Mouse (Mus musculus) intestine, embryonic 14.5 days (tissue): Measurements from ENCODE around the gene Foxj1. TPM values are rescaled to one million over a fixed set of nuclear protein-coding genes. Genes with fewer than 3 reads are reported as not detected.
A peak's percentile ranks its signal among the peaks of the same experiment; 100 is the strongest.

ENCODE experiments used
- ATAC-seq: fragments of 200-750 bp; cut with Nextera tagmentation; replicated peaks from 2 replicates; pipeline ENCODE4 v1.8.0; 2017; ENCODE audit warnings: low read depth, moderate number of reproducible peaks, moderate TSS enrichment, moderate library complexity; ENCODE audit not compliant: low FRiP score, low TSS enrichment
- DNase-seq: peaks from one replicate; pipeline ENCODE4 v3.0.0-alpha.2; 2018; ENCODE audit warnings: low spot score
- H3K27ac ChIP-seq: fragments of 300-500 bp; sonication (generic); 2 replicates; pipeline ENCODE4 v1.5.1; 2014; ENCODE audit warnings: low read depth, mild to moderate bottlenecking, control low read depth
- H3K27me3 ChIP-seq: fragments of 300-500 bp; sonication (generic); replicated peaks from 2 replicates; pipeline ENCODE4 v1.6.1; 2014; ENCODE audit warnings: low read length, control low read depth; ENCODE audit not compliant: control insufficient read depth, insufficient read depth
- H3K36me3 ChIP-seq: fragments of 300-500 bp; sonication (generic); 2 replicates; pipeline ENCODE4 v1.6.1; 2014; ENCODE audit warnings: low read length, control low read depth; ENCODE audit not compliant: control insufficient read depth, insufficient read depth
- H3K4me1 ChIP-seq: fragments of 300-500 bp; sonication (generic); replicated peaks from 2 replicates; pipeline ENCODE4 v1.6.1; 2014; ENCODE audit warnings: low read length, control low read depth, mixed read lengths; ENCODE audit not compliant: control insufficient read depth, insufficient read depth
- H3K4me2 ChIP-seq: fragments of 300-500 bp; sonication (generic); 2 replicates; pipeline ENCODE4 v1.6.1; 2014; ENCODE audit warnings: low read length
- H3K4me3 ChIP-seq: fragments of 300-500 bp; sonication (generic); 2 replicates; pipeline ENCODE4 v1.5.1; 2014; ENCODE audit warnings: low read depth, low read length, control low read depth, mixed read lengths
- H3K9ac ChIP-seq: fragments of 300-500 bp; sonication (generic); 2 replicates; pipeline ENCODE4 v1.6.1; 2014; ENCODE audit warnings: mild to moderate bottlenecking, low read length
- H3K9me3 ChIP-seq: fragments of 300-500 bp; sonication (generic); 2 replicates; pipeline ENCODE4 v1.6.1; 2016; ENCODE audit warnings: low read length, control low read depth; ENCODE audit not compliant: control insufficient read depth
- WGBS: fragments of 180-500 bp; shearing (Covaris S2); extraction: QIAGEN DNeasy Blood & Tissue Kit; methylation state at CpG from one replicate; pipeline ENCODE4 v1.1.7; 2014; 5-methylcytosine and 5-hydroxymethylcytosine counted together
- polyA plus RNA-seq: library from polyadenylated mRNA; unstranded; fragments of >200 nt; fragmentation: Nextera tagmentation; extraction: Ambion mirVana; gene quantifications from 2 replicates; pipeline ENCODE4 v1.2.1, GENCODE M21; 2014

Foxj1 gene
- polyA plus RNA-seq, 1 experiment from 2014 or later, result 0.97 TPM

DNA sequence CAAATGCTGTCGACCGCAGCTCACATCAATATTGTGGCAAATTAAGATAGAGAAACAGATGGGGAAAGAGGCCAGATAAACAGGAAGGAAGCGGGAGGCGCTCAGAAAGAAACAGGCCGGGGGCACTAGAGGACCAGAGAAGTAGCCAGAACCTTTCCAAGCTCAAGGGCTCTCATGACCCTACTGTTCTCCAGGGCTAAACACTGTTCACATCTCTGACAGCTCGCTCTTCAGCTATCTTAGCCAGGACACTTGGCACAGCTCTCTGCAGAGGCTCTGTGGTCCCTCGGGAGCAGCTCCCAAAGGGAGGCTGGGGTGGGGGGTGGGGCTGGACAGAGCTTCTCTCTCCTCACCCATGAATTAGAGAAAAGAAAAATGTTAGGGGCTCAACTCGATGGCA is 44.6 kb downstream of the Foxj1 start:
- peak overlapping the region; percentile 36; the same call in 1 of the 2 replicates for H3K27ac ChIP-seq
- no peak overlapping the region for H3K4me2 ChIP-seq
- peaks cover 12% of the 10 kb centered on the region; the same call in 1 of the 2 replicates for H3K4me1 ChIP-seq
- WGBS, result 63% methylated on average over 8 of the region's 8 CpGs
- ATAC-seq (no peak), DNase-seq (no peak)
- H3K4me3 ChIP-seq, result no peak overlapping the region
- H3K27me3 ChIP-seq, result no peaks in the 10 kb centered on the region
- no peaks in the 10 kb centered on the region for H3K9me3 ChIP-seq
- no peak overlapping the region for H3K9ac ChIP-seq
- peaks cover 51% of the 10 kb centered on the region for H3K36me3 ChIP-seq

DNA sequence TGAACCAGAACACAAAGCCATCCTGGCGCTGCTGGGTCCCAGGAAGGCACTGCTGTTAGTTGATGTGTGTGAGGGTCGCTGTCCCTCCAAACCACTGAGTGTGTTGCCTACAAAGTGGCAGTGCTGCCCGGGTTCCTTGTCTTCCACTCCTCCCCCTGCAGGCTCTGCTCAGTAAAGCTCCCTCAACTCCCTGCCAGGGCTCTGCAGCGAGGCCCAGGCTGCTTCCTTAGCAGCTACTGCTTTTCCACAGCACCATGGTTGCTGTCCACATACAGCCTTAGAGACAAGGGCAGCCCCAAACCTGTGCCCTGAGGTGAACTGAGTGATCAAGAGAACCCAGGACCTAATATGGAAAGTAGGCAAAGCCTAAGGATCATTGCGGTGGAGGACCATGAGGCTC is 47.8 kb downstream of the Foxj1 start:
- no peak overlapping the region for H3K4me3 ChIP-seq
- no peaks in the 10 kb centered on the region for H3K9me3 ChIP-seq

DNA sequence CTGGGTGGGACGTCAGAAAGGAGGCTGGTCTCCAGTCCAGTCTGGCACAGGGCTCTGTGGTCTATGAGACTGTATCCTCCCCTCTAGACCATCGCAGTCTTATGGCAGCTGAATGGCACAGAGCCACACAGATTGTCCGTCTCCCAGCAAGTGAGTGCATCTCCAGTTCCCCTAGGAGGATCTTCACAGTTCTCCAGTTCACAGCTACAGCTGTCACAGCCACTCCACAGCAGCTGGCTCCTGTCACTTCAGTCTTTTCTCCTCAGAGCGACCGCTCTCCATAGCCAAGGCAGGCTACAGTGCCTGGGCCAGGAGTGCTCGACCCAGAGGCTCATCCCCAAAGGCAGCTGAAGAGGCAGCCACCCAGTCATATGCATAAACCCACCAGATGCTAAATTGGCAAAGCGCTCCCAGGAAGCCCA is 49.4 kb downstream of the Foxj1 start:
- Histone ChIP-seq H3K27me3 (peaks cover 47% of the 10 kb centered on the region), H3K9ac (no peak overlapping the region), H3K4me2 (no peak overlapping the region), H3K27ac (peak overlapping the region; percentile 29; the same call in 1 of the 2 replicates), H3K4me1 (peaks cover 17% of the 10 kb centered on the region), H3K36me3 (peaks cover 23% of the 10 kb centered on the region), H3K4me3 (no peak overlapping the region), H3K9me3 (no peaks in the 10 kb centered on the region)
- 48% methylated on average over 7 of the region's 7 CpGs for WGBS
- ATAC-seq (no peak), DNase-seq (no peak)

More for the DNA sequence above, 47.8 kb downstream of the Foxj1 start:
- H3K4me2 ChIP-seq, result no peak overlapping the region
- DNase-seq, result no peak
- peaks cover 35% of the 10 kb centered on the region for H3K36me3 ChIP-seq
- no peak overlapping the region for H3K9ac ChIP-seq
- peaks cover 31% of the 10 kb centered on the region for H3K27me3 ChIP-seq
- peaks cover 9% of the 10 kb centered on the region for H3K4me1 ChIP-seq
- H3K27ac ChIP-seq, result no peak overlapping the region; the same call in 1 of the 2 replicates
- ATAC-seq, result no peak
- 74% methylated on average over 5 of the region's 5 CpGs for WGBS

GRCm38 (mm10) chr11:116283982-116284381 is 51.2 kb downstream of the Foxj1 start:
- peaks cover 13% of the 10 kb centered on the region for H3K36me3 ChIP-seq
- WGBS, result 44% methylated on average over 6 of the region's 6 CpGs
- ATAC-seq (no peak), DNase-seq (no peak)
- H3K27ac ChIP-seq, result no peak overlapping the region
- no peak overlapping the region for H3K9ac ChIP-seq
- H3K27me3 ChIP-seq, result peaks cover 59% of the 10 kb centered on the region
- H3K4me3 ChIP-seq, result no peak overlapping the region
- no peaks in the 10 kb centered on the region for H3K9me3 ChIP-seq
- H3K4me1 ChIP-seq, result peaks cover 14% of the 10 kb centered on the region
- H3K4me2 ChIP-seq, result no peak overlapping the region

DNA sequence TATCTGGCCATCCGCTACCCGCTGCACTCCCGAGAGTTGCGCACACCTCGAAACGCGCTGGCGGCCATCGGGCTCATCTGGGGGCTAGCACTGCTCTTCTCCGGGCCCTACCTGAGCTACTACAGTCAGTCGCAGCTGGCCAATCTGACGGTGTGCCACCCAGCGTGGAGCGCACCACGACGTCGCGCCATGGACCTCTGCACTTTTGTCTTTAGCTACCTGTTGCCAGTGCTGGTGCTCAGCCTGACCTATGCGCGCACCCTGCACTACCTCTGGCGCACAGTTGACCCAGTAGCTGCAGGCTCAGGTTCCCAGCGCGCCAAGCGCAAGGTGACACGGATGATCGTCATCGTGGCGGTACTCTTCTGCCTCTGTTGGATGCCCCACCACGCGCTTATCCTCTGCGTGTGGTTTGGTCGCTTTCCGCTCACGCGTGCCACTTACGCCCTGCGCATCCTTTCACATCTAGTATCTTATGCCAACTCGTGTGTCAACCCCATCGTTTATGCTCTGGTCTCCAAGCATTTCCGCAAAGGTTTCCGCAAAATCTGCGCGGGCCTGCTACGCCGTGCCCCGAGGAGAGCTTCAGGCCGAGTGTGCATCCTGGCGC is 52.2 kb downstream of the Foxj1 start:
- Histone ChIP-seq H3K4me3 (no peak overlapping the region), H3K9me3 (no peaks in the 10 kb centered on the region), H3K27me3 (peaks cover 59% of the 10 kb centered on the region), H3K36me3 (peaks cover 3% of the 10 kb centered on the region; the same call in 1 of the 2 replicates), H3K4me2 (no peak overlapping the region), H3K4me1 (peaks cover 14% of the 10 kb centered on the region), H3K27ac (no peak overlapping the region), H3K9ac (no peak overlapping the region)
- DNase-seq (no peak), ATAC-seq (no peak)
- 8% methylated on average over 48 of the region's 48 CpGs for WGBS

- no peak for ATAC-seq
- H3K27me3 ChIP-seq, result peaks cover 59% of the 10 kb centered on the region
- 0 out of 2 replicates have a peak overlapping the region, but pooled peaks have one; percentile 28 for H3K4me3 ChIP-seq
- WGBS, result 3% methylated on average over 11 of the region's 11 CpGs
- H3K4me2 ChIP-seq, result no peak overlapping the region
- H3K9ac ChIP-seq, result no peak overlapping the region
- H3K4me1 ChIP-seq, result peaks cover 14% of the 10 kb centered on the region
- no peaks in the 10 kb centered on the region for H3K36me3 ChIP-seq
- DNase-seq, result peak; percentile 75
- no peak overlapping the region for H3K27ac ChIP-seq
- H3K9me3 ChIP-seq, result no peaks in the 10 kb centered on the region
These were observed 53.1 kb downstream of the Foxj1 start for GRCm38 (mm10) chr11:116282089-116282488.

- DNase-seq (no peak), ATAC-seq (no peak)
- 0 out of 2 replicates have a peak overlapping the region, but pooled peaks have one; percentile 13 for H3K9ac ChIP-seq
- H3K27me3 ChIP-seq, result peaks cover 59% of the 10 kb centered on the region
- peaks cover 14% of the 10 kb centered on the region for H3K4me1 ChIP-seq
- H3K4me3 ChIP-seq, result peak overlapping the region; percentile 28
- no peaks in the 10 kb centered on the region for H3K9me3 ChIP-seq
- no peak overlapping the region for H3K27ac ChIP-seq
- H3K36me3 ChIP-seq, result no peaks in the 10 kb centered on the region
- WGBS, result 3% methylated on average over 18 of the region's 18 CpGs
- H3K4me2 ChIP-seq, result peak overlapping the region; percentile 51
These were observed 53.5 kb downstream of the Foxj1 start for GRCm38 (mm10) chr11:116281671-116282070.

DNA sequence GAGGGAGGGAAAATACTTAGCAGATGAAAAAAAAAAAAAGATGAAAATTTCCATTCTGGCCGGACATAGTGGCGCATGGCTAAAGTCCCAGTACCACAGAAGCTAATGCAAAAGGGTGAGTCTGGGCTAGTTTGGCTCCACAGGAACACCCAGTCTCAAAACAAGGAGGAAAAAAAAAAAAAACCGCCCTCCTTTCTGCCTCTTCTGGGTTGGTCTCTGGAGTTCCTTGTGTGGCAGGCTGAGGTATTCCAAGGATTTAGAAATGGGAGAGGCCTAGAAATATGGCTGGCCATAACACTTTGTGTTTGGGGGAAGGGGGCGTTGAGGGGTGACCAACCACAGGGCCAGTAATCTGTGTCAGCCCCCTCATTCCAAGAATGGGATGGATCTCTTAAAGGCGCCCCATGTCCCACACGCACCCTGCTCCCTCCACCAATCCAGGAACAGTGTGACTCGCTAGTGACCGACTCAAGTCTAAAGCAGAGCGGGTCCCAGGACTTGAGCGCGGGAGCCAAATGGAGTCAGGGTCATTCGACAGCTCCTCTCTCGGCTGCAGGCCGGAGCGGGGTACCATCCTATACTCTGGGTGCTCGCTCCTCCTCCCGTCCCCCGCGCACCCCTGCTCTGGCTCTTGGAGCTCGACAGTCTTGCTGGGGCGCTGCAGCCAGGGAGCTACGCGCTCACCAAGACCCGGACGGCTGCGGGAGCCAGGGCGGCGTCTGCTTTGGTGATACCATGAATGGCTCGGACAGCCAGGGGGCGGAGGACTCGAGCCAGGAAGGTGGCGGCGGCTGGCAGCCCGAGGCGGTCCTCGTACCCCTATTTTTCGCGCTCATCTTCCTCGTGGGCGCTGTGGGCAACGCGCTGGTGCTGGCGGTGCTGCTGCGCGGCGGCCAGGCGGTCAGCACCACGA is 54.2 kb downstream of the Foxj1 start, which contains the start of gene Galr2:
Galr2 (plus strand) TSS at position 189 of the 913 bp plus-strand sequence.
- DNase-seq, result peak; percentile 64
- 7% methylated on average over 48 of the region's 48 CpGs for WGBS
- peaks cover 59% of the 10 kb centered on the region for H3K27me3 ChIP-seq
- peak within 1 kb of the TSS; percentile 51 for H3K4me2 ChIP-seq
- H3K4me1 ChIP-seq, result peaks cover 11% of the 10 kb centered on the region
- H3K36me3 ChIP-seq, result no peaks in the 10 kb centered on the region
- ATAC-seq, result no peak
- H3K27ac ChIP-seq, result no peak within 1 kb of the TSS
- H3K9ac ChIP-seq, result 0 out of 2 replicates have a peak within 1 kb of the TSS, but pooled peaks have one; percentile 13
- no peaks in the 10 kb centered on the region for H3K9me3 ChIP-seq
- H3K4me3 ChIP-seq, result peak within 1 kb of the TSS; percentile 28
